Mouse (Mus musculus): Measurements from ENCODE around the gene Osbpl3. TPM values are rescaled to one million over a fixed set of nuclear protein-coding genes. Genes with fewer than 3 reads are reported as not detected.

Osbpl3 gene
- total RNA-seq, 2 experiments from 2014 or later, result 17.3 to 19.6 TPM

Other genes starting within 250 kb of the Osbpl3 start
- gene Gsdme, start 192.3 kb downstream of the Osbpl3 start, total RNA-seq (2021), result 10 to 100 TPM in 1 of 2 experiments, 1 to 10 TPM in 1; 10.0 to 10.7 TPM
- 10 to 100 TPM; 40.9 to 42.0 TPM for gene Cycs, start 110.3 kb upstream of the Osbpl3 start, total RNA-seq (2021)
- gene 4921507P07Rik, start 140.4 kb upstream of the Osbpl3 start, total RNA-seq (2021), result under 1 TPM; 0.25 to 0.48 TPM
- gene Npvf, start 198.2 kb upstream of the Osbpl3 start, total RNA-seq (2021), result not detected